Mouse (Mus musculus): Measurements from ENCODE around the gene Ppm1b. TPM values are rescaled to one million over a fixed set of nuclear protein-coding genes. Genes with fewer than 3 reads are reported as not detected.

Ppm1b gene
- polyA plus RNA-seq, 1 experiment from 2014 or later: 73.0 TPM

GRCm38 (mm10) chr17:85070658-85071057, 114.1 kb downstream of the Ppm1b start:
- peaks cover 78% of the 10 kb centered on the region for H3K36me3 ChIP-seq (ENCODE audit: control insufficient read depth, insufficient read depth, low read length)
- peaks cover 2 to 16% of the 10 kb centered on the region in 2 experiments; a peak in 3 of 4 replicates for H3K4me1 ChIP-seq (ENCODE audit: control insufficient read depth in 2 of 2, insufficient read depth in 2 of 2, low read length in 2 of 2)
- no peak overlapping the region for H3K4me2 ChIP-seq (ENCODE audit: low read length)
- H3K9me3 ChIP-seq (ENCODE audit: control insufficient read depth, low read length): no peaks in the 10 kb centered on the region
- no peak overlapping the region for H3K4me3 ChIP-seq (ENCODE audit: control insufficient read depth in 1 of 2, insufficient read depth in 1 of 2, low read depth in 1 of 2, low read length in 2 of 2)
- H3K9ac ChIP-seq (ENCODE audit: low read length): no peak overlapping the region
- H3K27ac ChIP-seq (replicated peaks in 1 of 2; ENCODE audit: control insufficient read depth in 1 of 2, insufficient read depth in 1 of 2, low read depth in 2 of 2, low read length in 2 of 2): no peak overlapping the region
- 40% methylated on average over 6 of the region's 6 CpGs for WGBS
- no peaks in the 10 kb centered on the region for H3K27me3 ChIP-seq (ENCODE audit: control insufficient read depth, insufficient read depth, low read length)
- ATAC-seq (ENCODE audit: insufficient number of reproducible peaks, insufficient read depth, low FRiP score, low read depth): no peak

- Histone ChIP-seq H3K4me1 (ENCODE audit: control insufficient read depth in 2 of 2, insufficient read depth in 2 of 2, low read length in 2 of 2) (peaks cover 2 to 16% of the 10 kb centered on the region in 2 experiments; a peak in 3 of 4 replicates), H3K36me3 (ENCODE audit: control insufficient read depth, insufficient read depth, low read length) (peaks cover 78% of the 10 kb centered on the region), H3K9ac (ENCODE audit: low read length) (no peak overlapping the region), H3K9me3 (ENCODE audit: control insufficient read depth, low read length) (no peaks in the 10 kb centered on the region), H3K27me3 (ENCODE audit: control insufficient read depth, insufficient read depth, low read length) (no peaks in the 10 kb centered on the region), H3K4me2 (ENCODE audit: low read length) (no peak overlapping the region), H3K4me3 (ENCODE audit: control insufficient read depth in 1 of 2, insufficient read depth in 1 of 2, low read depth in 1 of 2, low read length in 2 of 2) (no peak overlapping the region), H3K27ac (replicated peaks in 1 of 2; ENCODE audit: control insufficient read depth in 1 of 2, insufficient read depth in 1 of 2, low read depth in 2 of 2, low read length in 2 of 2) (no peak overlapping the region)
- ATAC-seq (ENCODE audit: insufficient number of reproducible peaks, insufficient read depth, low FRiP score, low read depth): no peak
- WGBS: 94% methylated on average over 8 of the region's 8 CpGs
Measured at GRCm38 (mm10) chr17:85071088-85071775, 114.7 kb downstream of the Ppm1b start.

- 50% methylated on average over 11 of the region's 11 CpGs for WGBS
- Histone ChIP-seq H3K9ac (ENCODE audit: low read length) (no peak overlapping the region), H3K4me3 (ENCODE audit: control insufficient read depth in 1 of 2, insufficient read depth in 1 of 2, low read depth in 1 of 2, low read length in 2 of 2) (no peak overlapping the region), H3K27me3 (ENCODE audit: control insufficient read depth, insufficient read depth, low read length) (no peaks in the 10 kb centered on the region), H3K4me1 (ENCODE audit: control insufficient read depth in 2 of 2, insufficient read depth in 2 of 2, low read length in 2 of 2) (peaks cover 2 to 16% of the 10 kb centered on the region in 2 experiments; a peak in 3 of 4 replicates), H3K27ac (replicated peaks in 1 of 2; ENCODE audit: control insufficient read depth in 1 of 2, insufficient read depth in 1 of 2, low read depth in 2 of 2, low read length in 2 of 2) (no peak overlapping the region), H3K4me2 (ENCODE audit: low read length) (no peak overlapping the region), H3K36me3 (ENCODE audit: control insufficient read depth, insufficient read depth, low read length) (peaks cover 78% of the 10 kb centered on the region), H3K9me3 (ENCODE audit: control insufficient read depth, low read length) (no peaks in the 10 kb centered on the region)
- ATAC-seq (ENCODE audit: insufficient number of reproducible peaks, insufficient read depth, low FRiP score, low read depth): no peak
Measured at GRCm38 (mm10) chr17:85072383-85072782, 115.8 kb downstream of the Ppm1b start.

GRCm38 (mm10) chr17:85073214-85073613, 116.7 kb downstream of the Ppm1b start:
- H3K4me3 ChIP-seq (ENCODE audit: control insufficient read depth in 1 of 2, insufficient read depth in 1 of 2, low read depth in 1 of 2, low read length in 2 of 2): no peak overlapping the region
- H3K4me2 ChIP-seq (ENCODE audit: low read length): no peak overlapping the region
- no peak overlapping the region for H3K9ac ChIP-seq (ENCODE audit: low read length)
- no peak for ATAC-seq (ENCODE audit: insufficient number of reproducible peaks, insufficient read depth, low FRiP score, low read depth)
- H3K4me1 ChIP-seq (ENCODE audit: control insufficient read depth in 2 of 2, insufficient read depth in 2 of 2, low read length in 2 of 2): peaks cover 2 to 16% of the 10 kb centered on the region in 2 experiments; a peak in 3 of 4 replicates
- H3K27me3 ChIP-seq (ENCODE audit: control insufficient read depth, insufficient read depth, low read length): no peaks in the 10 kb centered on the region
- H3K9me3 ChIP-seq (ENCODE audit: control insufficient read depth, low read length): no peaks in the 10 kb centered on the region
- H3K27ac ChIP-seq (replicated peaks in 1 of 2; ENCODE audit: control insufficient read depth in 1 of 2, insufficient read depth in 1 of 2, low read depth in 2 of 2, low read length in 2 of 2): no peak overlapping the region
- peaks cover 80% of the 10 kb centered on the region for H3K36me3 ChIP-seq (ENCODE audit: control insufficient read depth, insufficient read depth, low read length)
- 38% methylated on average over 7 of the region's 7 CpGs for WGBS

Other genes starting within 250 kb of the Ppm1b start
- 74.4 and 76.4 TPM in 2 replicates for gene Lrpprc, start 166.0 kb upstream of the Ppm1b start, polyA plus RNA-seq (2014; fragmentation: Nextera tagmentation; extraction: Ambion mirVana)
- 0.15 TPM in 1 of 2 replicates, not detected in the other for gene Slc3a1, start 71.6 kb downstream of the Ppm1b start, polyA plus RNA-seq (2014; fragmentation: Nextera tagmentation; extraction: Ambion mirVana)
- gene Prepl, start 133.5 kb downstream of the Ppm1b start, polyA plus RNA-seq (2014; fragmentation: Nextera tagmentation; extraction: Ambion mirVana): 31.5 and 33.1 TPM in 2 replicates
- gene Camkmt, start 133.8 kb downstream of the Ppm1b start, polyA plus RNA-seq (2014; fragmentation: Nextera tagmentation; extraction: Ambion mirVana): 6.3 and 8.2 TPM in 2 replicates

All from heart, embryonic 14.5 days (tissue).